Mouse (Mus musculus) G1E (cell line): ENCODE measurements around the gene Lrriq4.

Source experiments
- CTCF ChIP-seq: IDR thresholded peaks from 2 replicates; pipeline ENCODE4 v1.5.1; 2012; ENCODE audit warnings: low read depth, low read length, inconsistent platforms, mixed read lengths
- TAL1 ChIP-seq: conservative IDR thresholded peaks from 2 replicates; pipeline ENCODE4 v1.6.1; 2012; ENCODE audit warnings: low read depth, low read length, inconsistent platforms, mixed read lengths

GRCm38 (mm10) chr3:30595111-30595832, 49.0 kb upstream of the Lrriq4 start:
- TF ChIP-seq CTCF (no peak), TAL1 (no peak)
